Mouse (Mus musculus) CD8-positive naive resting alpha-beta T cell, adult 2 months (primary cell): ENCODE results near the gene Akt1.

ENCODE experiments used
- DNase-seq, 2 experiments: peaks; one replicate each; pipeline ENCODE4 v3.0.0; 2022; ENCODE audit warnings: low read depth in 2 of 2, low spot score in 2 of 2

The Akt1 gene

GRCm38 (mm10) chr12:112628928-112629721, 45.6 kb downstream of the Akt1 start:
- DNase-seq: no peak

DNA sequence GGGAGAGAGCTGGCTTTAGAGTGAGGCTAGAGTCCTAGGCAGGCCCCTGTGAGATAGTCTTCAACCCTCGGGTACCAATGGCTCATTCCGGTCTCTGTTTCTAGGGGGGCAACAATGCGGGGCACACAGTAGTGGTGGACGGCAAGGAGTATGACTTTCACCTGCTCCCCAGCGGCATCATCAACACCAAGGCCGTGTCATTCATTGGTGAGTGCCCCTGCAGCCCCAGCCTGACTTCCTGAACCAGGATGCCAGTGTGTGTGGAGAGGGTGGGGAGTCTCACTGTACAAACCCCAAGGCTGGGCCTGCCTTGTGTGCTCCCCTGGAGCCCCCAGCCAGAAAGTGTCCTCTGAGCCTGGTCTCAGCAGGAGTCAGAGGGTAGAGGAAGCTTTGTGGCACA, 46.5 kb downstream of the Akt1 start:
- DNase-seq: no peak

GRCm38 (mm10) chr12:112627097-112627881, 47.4 kb downstream of the Akt1 start:
- no peak for DNase-seq

DNA sequence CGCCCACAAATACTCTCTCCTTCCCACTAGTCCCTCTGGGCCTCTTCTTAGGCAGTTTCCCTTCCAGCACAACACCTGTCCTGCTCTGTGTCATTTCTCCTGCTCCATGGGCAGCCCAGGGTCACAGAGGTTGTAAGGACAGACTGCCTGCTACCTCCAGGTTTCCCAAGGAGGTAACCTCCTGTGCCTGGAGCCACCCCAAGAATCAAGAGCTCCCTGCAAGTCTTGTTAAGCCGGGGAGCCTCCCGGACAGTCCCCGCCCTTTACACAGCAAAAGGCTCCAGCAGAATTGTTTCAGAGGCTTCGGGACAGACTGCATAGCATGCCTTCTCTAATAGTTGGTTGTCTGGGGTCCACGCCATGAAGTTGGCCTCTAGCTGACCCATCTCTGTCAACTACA, 48.2 kb downstream of the Akt1 start:
- no peak for DNase-seq

DNA sequence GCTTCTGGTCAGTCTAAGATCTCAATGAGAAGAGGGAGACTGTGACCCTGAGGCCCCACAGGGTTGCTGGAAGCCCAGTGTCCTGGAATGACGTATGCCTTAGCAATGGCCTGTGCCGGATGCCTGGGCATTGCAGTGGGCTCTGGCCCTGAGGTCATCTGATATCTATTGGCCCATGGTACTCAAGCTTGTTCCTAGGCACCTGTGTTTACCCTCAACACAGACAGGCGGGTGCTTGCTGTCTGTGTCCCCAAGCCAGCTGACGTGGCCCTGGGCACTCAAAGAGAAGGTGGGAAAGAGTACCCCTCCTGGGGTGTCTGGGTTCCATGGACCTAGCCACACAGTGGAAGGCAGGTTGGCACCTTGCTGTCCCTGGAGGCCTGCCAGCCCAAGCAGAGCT, 49.0 kb downstream of the Akt1 start:
- DNase-seq: no peak

- peak; percentile 48 to 66 for DNase-seq
Measured at GRCm38 (mm10) chr12:112623742-112624141, 50.9 kb downstream of the Akt1 start.

DNA sequence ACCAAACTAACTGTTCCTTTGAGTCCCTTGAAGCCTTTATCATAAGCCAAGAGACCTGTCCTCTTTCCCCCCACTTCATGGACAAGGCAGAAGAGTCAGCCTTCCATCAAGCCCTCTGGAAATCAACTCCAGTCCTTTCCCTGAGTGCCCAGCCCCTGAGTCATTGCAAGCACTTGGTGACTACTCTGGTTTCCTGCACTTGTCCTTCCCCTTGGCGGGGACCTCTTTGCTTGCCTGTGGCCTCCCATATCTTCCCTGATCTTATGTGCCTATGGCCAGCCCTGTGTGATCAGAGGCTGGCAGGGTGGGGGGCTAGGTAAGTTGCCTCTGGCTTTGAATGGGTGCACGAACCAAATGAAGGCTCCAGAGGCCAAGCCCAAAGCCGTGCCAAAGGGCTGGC, 52.8 kb downstream of the Akt1 start:
- no peak for DNase-seq

- no peak for DNase-seq
Measured at GRCm38 (mm10) chr12:112620354-112621061, 54.2 kb downstream of the Akt1 start.

- DNase-seq: peak in 1 of 2 experiments; percentile 19
Measured at GRCm38 (mm10) chr12:112619686-112620353, 54.9 kb downstream of the Akt1 start, which contains the start of gene Adssl1. Gene Adssl1, plus strand, starts transcription at chr12:112620045.

GRCm38 (mm10) chr12:112618981-112619685, 55.6 kb downstream of the Akt1 start:
- no peak for DNase-seq

- DNase-seq: peak; percentile 58 to 76
Measured at GRCm38 (mm10) chr12:112617898-112618380, 56.7 kb downstream of the Akt1 start.

DNA sequence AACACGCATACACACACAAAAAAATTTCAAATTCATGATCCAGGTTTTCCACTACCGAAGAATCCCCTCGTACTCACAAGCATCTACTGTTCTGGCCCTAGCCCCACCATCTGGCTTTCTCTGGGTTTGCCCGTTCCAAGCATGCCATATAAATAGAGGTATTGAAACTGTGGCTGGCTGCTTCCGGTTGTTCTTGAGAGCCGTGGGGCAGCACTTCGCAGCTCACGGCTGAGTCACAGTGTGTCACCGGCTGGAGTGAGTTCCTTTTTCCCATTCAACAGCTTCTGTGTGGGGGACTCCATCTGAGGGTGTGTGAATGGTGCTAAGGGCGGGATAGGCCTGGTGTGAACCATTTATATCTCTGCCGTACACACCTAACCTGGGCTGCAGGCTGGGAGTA, 57.5 kb downstream of the Akt1 start:
- no peak for DNase-seq

DNA sequence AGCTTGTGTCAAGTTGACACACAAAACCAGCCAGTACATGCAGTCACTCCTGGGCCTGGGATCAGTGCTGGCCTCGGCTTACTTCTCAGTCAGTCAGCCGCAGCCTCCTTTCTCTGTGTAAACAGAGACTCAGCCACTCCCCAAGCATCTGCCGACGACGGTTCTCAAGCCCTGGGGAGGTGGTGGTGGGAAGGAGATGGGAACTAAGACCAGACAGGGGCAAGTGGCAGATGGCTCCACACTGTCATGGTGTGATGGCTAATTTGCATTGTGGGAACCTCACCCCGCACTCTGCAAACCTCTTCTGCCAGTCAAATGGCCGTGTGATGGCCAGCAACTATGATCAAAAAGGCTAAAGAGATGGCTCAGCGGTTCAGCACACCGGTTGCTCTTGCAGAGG, 58.0 kb downstream of the Akt1 start:
- no peak for DNase-seq

DNA sequence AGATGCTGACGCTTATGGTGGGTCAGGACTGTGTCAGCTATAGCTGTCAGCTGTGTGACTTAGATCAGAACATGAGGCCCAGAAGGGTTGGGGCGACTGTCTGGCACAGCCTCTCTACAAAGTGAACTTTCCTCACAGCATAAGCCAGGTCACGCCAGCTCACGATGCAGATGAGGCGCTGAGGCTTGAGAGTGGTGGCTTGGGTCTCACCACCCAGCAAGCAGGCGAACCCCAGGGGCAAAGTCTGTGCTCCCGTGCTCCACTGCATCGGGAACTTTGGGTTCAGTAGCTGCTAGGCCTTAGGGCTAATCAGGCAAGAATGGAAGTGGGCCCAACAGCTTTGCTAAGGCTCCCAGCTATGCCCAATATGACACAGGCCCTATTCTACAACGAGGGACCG, 65.7 kb downstream of the Akt1 start:
- no peak for DNase-seq

DNA sequence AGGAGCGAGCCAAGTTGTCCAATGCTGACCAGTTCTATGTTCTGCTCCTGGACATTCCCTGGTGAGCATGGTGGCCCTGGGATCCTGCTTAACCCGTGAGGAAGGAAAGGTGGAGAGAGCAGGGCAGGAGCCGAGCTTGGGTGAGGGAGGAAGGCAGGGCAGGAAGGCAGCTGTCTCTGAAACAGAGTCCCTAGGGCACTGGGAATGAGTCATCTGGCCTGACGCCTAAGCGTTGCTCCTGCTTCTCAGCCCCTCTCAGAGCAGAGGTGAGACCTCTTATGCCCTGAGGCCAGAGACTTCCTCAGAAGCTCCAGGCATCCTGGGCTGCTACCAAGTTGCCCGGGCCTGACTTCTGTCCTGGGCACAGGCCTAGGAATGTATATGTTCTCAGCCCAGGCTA, 67.7 kb downstream of the Akt1 start:
- no peak for DNase-seq

- peak; percentile 77 to 79 for DNase-seq
Measured at GRCm38 (mm10) chr12:112605766-112606165, 68.9 kb downstream of the Akt1 start.

DNA sequence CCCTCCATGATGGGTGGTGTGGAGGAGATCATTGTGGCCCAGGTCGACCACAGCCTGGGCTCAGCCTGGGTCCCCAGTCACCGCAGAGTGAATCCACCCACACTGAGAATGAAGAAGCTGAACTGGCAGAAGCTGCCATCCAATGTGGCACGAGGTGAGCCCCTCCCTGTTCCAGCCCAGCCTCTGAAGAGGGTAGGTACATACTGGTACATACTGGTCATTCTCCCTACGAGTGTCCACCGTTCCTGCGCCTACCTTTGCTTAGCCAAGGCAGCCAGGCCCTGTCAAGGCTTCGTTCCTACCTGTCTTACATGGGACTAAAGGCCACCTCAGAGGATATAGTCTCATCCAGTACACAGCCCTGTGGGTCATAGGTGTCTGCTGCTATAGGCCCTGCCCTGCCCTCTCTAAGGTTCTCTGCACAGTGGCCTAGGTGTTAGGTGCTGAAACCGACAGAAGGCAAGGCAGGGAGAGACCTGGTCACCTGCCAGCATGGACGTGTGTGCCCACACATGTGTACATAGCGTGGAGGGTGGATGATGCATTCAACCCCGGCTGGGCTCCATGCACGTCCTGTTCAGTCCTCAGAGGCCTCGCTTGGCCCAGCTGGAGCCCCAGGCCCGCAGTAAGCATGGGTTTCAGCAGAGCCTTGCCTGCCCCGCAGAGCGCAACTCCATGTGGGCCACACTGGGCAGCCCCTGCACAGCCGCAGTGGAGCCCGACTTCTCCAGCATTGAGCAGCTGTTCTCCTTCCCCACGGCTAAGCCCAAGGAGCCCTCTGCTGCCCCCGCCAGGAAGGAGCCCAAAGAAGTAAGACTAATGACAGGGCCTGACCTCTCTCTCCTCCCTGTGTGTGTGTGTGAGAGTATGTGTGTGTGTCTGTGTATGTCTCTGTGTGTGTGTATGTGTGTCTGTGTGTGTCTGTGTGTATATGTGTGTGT, 69.7 kb downstream of the Akt1 start:
- no peak for DNase-seq

- DNase-seq: no peak
Measured at GRCm38 (mm10) chr12:112604022-112604421, 70.7 kb downstream of the Akt1 start.
